Mouse (Mus musculus) A20 (cell line): ENCODE data around the gene Lrsam1.

Experiments used
- DNase-seq: peaks from one replicate; pipeline ENCODE4 v3.0.0-alpha.2; 2011; ENCODE audit warnings: low read depth, low spot score

Lrsam1 gene

DNA sequence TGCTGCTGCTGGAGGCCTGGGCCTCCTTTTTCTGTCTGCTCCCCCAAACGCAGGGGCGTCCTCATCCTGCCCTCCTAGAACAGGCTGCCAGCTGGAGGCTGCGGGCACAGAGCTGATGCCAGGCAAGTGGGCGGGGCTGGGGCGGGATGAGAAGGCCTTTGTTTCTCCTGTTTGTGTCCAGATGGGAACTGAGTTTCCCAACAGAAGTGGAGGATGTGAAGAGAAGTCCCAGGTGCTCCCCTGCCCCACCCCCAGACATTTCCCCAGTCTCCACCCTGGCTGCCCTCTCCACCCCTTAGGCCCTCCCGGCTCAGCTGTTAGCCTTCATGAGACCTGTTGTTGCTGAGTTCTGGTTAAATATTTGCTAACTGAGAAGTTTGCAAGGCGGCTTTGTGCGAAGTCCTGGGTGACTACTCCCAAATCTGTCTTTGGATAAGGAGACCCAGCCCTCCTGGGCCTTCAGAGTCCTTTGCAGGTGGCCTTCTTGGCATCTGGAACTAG, 65.8 kb downstream of the Lrsam1 start:
- no peak for DNase-seq

DNA sequence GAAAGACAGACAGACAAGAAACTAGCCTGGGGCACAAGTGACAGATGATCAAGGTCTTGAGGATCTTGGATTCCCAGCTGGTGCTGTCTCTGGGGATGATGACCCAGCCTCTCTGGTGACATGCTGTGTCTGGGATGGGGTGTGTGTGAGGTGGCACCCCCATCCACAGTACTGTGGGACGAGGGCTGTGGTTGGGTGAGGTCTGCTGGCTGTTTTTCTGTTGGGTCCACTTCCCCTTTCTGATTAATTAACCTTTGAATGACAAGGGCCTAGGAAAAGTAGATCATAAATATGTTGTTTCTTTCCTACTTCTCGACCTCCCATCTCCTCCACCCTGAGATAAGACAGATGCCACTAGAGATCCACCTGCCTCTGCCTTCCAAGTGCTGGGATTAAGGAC, 67.3 kb downstream of the Lrsam1 start:
- peak; percentile 57 for DNase-seq

DNA sequence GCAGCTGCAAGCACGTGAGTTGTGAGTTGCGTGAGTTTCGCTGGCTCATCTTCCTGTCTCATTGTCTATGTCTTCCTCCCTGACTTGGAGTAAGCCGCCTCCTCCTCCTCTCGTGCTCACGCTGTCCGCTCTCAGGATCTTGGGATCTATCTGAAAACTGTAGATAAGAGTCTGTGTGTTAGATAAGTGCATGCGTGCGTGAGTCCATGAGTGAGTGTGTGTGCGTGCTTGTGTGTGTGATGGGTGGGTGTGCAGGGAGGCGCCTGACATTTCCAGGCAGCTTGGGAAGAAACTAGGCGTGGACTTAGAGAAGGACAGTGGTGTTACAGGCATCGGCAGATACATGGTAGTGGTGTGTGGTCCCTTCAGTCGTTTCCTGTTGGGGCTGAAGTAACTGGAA, 68.9 kb downstream of the Lrsam1 start:
- no peak for DNase-seq

DNA sequence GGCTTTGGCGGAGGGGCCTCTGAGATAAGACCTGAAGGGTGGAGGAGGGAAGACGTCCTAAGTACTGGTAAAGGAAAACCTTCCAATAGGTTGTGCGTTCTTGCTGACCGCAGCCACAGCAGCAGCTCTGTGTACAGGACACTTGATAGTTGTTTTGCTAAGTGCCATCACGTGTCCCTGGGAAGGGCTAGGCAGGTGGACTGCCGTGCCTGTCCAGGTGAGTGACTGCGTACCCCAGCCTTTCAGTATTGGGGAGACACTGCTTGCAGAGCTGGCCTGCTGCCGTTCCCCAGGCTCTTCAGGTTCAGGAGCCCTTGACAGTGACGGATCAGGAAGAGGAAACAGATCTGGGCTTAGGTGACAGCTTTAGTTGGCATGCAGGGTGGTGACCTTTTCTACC, 70.1 kb downstream of the Lrsam1 start:
- DNase-seq: no peak

DNA sequence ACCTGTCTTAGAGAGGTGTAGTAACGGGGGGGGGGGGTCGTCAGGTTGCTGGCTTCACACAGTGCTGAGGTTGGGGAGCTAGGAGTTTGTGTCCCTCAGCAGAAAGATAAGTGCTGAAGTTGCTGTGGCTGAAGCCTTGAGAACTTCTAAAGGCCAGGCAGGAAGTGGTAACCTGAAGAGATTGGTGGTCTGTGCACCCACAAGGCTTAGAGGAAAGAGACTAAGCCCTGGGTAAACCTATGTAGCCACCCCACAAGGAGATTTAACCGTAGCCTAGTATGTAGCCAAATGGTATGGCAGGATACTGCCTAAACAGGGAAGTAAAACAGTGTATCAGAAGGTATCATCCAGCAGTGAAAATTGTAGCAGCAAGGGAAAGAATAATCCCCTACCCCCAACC, 71.1 kb downstream of the Lrsam1 start:
- no peak for DNase-seq

DNA sequence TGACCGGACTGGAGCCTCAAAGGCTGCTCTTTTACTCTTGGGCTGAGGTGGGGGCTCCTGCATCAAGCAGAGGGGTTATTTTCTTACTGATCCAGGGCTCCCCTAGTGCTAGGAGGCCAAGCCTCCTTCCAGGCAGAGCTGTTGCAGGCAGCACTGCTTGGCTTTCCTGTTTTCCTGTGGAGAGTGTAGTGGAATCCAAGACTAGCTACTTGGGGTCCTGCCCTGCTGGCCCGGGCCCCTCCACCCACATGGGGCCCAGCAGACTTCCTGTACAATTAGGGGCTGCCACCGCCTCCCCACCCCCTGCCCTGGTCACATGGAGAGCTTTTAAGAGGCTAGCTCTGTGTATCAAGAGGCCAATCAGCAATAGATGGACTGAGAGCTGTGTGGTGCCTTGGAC, 72.9 kb downstream of the Lrsam1 start:
- no peak for DNase-seq

DNA sequence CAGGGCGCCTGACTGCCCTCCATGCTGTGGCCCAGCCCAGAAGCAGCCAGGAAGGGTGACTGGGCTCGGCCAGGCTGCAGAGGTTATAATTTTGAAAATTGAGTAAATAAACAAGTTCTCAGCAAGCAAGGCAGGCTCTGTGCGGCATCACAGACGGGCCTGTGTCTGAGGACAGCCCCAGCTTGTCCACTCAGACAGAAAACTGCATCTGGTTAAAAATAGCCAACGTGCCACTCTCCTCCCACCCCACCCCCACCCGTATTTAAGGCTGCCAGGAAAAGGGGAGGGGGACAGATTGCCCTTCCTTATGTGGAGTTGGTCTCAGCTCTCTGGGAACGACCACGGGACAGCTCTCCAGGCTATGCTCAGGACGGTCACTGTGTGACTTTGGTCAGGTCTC, 73.4 kb downstream of the Lrsam1 start:
- no peak for DNase-seq

DNA sequence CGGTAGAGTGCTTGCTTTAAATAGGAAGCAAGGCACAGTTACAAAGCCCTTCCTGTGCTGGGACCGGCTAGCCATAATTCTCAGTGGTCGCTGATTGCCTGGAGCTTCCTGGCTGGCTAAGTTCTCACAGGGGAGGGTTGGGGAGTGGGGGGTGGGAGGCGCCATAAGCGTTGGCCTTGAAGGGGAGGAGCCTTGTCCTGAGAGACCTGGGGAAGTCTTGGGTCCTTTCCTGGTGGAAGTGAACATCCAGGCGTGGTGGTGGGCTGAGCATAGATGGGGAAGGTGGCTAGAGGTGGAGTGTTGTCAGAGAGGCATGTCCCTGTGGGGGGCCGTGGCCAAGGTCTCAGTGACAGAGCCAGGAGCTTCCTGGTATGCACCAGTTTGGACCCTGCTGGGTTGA, 76.7 kb downstream of the Lrsam1 start:
- DNase-seq: no peak

DNA sequence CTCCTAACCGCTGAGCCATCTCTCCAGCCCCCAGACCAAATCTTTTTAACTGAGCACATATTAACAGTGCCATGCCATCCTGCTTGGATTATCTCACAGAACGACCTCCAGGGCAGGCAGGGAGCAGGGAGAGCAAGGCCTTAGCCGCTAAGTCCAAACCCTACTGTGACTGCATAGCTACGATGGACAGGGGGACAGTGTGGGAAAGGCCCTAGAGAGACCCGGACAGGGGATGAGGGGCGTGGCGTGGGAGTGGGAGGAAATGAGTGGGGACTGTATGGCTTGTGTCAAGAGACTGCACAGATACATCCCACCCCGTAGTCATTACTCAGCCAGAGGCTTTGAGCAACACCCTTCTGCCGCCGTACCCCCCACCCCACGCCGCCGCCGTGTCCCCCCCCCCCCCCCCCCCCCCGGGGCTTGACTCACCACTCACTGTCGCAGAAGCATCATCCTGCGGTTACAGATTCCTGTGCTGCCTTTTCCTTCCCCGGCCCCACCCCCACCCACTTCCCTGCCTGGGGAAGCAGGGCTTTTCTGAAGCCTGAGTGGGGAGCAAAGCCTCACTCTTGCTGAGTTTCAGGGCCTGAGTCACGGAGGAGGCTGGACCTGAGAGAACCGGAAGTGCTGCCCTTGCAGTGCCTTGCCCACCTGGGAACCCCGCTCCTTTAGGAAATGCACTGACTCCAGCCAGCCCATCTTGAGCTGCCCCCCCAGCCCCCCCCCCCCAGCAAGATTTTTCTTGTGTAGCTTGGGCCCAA, 79.0 kb downstream of the Lrsam1 start:
- DNase-seq: no peak

DNA sequence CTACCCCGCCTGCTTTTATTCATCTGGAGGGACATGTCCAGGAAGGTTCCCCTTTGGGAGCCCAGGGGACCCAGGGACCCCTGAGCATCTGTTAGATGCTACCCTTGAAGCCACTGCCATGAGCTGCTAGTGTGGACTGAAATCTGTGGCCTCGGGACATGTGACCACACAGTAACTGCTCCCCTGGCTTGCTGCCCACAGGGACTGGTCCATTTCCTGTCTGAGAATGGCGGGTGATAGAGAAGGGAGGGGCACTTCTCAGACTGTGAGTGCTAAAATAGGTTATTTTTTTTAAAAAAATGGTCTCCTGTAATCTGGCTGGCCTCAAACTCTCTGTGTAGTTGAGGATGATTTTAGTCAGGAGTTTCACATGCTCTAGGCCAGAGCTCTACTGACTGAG, 79.7 kb downstream of the Lrsam1 start:
- no peak for DNase-seq

DNA sequence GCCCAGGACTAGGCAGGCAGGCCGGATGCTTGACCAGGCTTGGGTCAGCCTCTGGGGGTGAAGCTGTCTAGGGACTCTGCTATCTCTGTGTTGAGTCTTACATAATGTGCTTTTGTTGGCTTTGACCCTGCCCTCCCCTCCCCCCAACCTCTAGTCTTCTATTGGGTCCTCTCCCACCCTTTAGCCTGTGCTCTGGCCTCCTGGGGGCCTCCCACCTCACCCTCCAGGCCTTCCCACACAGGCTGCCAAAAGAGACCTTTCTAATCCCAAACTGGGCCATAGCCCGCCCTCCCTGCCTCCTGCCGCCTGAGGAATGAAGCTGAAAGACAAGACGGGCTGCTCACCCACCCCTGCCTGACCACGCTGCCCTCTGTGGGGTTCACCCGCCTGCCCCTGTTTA, 80.4 kb downstream of the Lrsam1 start:
- no peak for DNase-seq

DNA sequence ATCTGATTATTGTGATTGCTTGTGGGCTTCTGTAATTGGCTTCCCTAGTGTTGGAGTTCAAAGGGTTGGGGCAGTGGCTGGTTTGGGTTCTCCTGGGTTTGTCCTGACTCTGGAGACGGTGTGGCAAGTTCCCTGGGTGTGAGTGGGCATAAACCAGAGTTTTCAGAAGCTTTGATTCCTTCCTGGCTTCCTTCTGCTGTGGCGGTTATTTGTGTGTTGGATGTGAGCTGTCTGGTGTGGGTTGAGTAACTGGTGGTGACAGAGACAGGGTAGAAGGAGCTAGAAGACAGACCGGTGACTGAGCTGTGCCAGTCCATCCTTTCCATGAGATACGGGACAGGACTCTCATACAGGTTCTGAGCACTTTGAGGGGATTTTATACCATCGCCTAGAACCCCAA, 81.8 kb downstream of the Lrsam1 start:
- DNase-seq: no peak

DNA sequence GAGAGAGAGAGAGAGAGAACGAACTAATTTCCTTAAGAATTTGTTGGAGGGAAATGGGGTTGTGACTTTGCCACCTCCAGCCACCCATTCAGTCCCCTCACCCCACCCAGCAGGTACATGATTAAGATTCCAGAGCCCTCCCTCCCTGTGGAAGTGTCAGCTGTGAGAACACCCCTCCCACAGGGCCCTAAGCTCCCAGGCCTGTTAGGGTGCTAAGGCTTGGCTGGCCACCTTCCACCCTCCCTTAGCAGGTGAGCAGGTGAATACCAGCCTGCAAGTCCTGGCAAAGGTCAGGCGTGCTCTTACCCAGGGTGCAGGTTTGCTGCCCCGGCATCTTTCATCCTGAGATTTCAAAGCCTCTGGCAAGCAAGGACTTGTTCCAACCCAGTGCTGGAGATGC, 83.0 kb downstream of the Lrsam1 start:
- no peak for DNase-seq

DNA sequence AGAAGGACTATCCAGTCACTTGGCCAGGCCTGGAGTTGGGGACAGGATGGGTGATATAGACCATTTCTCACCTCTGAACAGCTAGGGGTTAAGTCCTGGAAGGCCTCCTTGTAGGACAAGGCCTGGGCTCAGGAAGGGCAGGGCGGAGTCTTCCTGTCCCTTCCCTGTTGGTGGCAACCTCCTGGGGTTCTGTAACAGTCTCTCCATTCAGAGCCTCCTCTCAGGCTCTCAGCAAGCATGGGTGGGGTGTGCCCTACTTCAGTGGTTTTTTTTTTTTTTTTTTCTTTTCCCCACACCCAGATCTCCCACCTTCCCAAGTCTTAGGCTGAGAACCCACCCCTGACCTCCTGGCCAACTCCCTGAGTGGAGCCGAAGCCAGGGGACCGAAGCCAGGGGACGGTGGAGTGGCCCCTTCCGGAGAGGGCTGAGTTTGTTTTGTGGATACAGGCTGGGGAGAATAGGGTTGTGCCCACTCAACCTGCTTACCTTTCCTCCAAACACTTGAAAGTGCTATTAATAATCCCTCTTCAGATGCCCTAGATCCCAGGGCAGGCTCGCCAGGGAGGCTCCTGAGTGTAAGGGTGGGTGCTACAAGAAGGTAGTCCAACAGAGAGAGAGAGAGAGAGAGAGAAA, 83.5 kb downstream of the Lrsam1 start:
- DNase-seq: no peak

DNA sequence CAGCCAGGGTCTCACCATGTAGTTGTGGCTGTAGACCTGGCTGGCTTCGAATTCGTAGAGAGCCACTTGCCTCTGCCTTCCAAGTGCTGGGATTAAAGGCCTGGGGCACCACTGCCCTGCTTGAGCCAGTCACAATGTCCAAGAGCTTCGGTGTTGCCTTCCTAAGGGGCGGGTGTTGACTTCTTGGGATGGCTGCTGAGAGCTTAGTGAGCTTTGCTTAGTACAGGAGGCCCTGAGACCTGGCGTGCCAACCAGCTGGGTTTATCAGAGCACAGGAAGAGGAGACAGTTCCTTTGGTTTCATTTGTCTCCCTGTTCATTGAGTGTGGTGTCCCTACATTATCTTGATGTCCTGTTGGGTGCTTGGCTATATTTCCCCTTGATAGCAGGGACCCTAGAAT, 84.1 kb downstream of the Lrsam1 start:
- DNase-seq: no peak

DNA sequence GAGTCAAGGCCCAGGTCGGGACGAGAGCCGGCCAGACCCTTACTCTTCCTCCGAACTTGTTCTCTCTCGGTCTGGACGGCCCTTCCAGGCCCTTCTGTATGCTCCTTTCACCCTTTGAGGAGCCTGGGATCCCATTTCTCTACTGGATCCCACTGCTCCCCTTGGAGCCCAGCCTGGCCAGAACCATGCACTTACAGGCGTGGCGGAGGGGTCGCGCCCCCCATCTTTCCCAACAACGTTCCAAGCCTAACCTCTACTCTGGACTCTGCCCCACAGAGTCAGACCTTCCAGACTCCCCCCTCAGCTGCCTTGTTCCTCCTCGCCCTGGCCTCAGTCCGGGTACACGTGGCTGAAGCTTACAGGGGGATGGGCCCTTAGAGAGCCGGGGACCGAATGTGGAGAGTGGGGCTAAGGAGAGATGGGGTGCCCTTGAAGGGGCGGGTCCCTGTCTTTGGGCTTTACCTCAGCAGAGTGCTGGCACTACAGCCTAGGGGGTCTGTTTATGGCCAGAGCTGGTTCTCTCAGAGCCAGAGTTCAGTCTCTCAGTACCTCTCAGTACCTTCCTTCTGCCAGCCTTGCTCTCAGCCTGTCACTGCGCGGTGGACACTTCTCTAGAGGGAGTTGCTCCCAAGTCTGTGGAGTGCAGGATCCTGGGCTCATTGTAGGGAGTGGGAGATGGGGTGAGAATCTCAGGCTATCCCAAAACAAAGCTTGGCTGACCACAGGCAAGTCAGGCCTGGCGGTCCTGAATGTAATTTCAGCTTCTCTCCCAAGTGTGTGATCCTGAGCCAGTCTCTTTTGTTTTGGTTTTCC, 84.7 kb downstream of the Lrsam1 start:
- no peak for DNase-seq

DNA sequence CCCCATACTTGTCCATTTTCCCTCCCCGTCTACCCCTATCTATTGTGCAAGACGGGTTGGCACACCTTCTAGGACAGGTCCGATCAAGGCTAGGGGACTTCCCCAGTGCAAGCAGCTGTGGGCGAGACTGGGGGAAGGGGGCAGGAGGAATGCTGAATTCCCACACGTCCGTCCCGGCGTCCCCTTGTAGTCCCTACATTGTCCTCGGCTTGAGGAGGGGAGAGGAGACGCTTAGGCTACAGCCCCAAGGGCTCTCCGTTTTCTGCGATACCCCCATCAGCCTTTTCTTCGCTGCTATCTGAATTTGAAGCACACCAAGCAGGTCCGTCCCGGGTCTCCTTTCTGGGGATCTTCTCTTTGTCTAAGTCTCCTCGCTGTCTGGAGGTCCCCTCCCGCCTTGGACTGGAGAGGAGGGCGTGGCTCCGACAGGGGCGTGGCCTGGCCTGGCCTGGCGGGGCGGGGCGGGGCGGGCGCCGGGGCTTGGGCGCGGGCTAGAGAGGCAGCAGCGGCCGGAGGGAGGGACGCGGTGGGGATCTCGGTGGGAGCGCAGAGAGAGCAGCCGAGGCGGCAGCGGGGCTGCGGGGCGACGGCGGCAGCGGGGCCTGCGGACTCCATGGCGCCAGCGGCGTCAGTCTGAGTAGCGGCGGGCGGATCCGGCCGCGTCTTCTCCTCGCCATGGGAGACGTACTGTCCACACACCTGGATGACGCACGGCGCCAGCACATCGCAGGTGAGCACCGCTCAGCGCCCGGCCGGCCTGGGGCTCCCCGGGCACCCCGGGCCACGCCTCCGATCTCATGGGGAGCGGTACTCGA, 85.5 kb downstream of the Lrsam1 start, which contains the start of gene Fam129b:
TSS of gene Fam129b (plus strand) at position 440 of the 815 bp plus-strand sequence.
- peak; percentile 82 for DNase-seq
